Mouse (Mus musculus): ENCODE measurements at regions not wholly inside any gene's neighbourhood (a gene's known extent, or its start where the extent isn't known, plus 50 kb on each side); places are given as distances from the start of the nearest gene placed in this dataset.

DNA sequence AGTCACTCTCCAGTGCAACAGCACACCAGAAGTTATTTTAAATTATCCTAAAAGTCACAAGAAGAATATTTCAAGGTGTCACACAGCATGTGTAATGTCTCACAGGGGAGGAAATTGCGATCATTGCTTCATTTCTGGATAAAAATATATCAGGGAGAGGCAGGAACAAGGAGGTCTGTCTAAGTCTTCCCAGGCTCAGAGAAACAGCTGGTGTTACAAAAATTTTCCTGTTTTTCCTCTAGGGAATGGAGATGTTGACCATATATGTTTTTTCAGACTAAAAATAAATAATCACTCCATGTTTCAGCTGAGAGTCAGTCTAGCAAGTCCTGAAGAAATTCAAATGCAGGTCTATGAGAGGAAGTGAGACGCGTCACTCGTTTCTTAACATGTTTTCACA, 353.5 kb upstream of the Sphkap start:
- H3K4me1 ChIP-seq (replicated peaks) = no peaks in the 10 kb centered on the region
- no peak overlapping the region for H3K27ac ChIP-seq (ENCODE audit: poor library complexity, severe bottlenecking)
- no peaks in the 10 kb centered on the region for H3K9me3 ChIP-seq (replicated peaks)
- no peaks in the 10 kb centered on the region for H3K27me3 ChIP-seq (replicated peaks)
- no peak overlapping the region for H3K9ac ChIP-seq
- no peak for ATAC-seq (ENCODE audit: insufficient number of reproducible peaks, low FRiP score)
- no peaks in the 10 kb centered on the region for H3K36me3 ChIP-seq
- WGBS = 58% methylated on average over 4 of the region's 4 CpGs
- no peak overlapping the region for H3K4me3 ChIP-seq
- H3K4me2 ChIP-seq = no peak overlapping the region

DNA sequence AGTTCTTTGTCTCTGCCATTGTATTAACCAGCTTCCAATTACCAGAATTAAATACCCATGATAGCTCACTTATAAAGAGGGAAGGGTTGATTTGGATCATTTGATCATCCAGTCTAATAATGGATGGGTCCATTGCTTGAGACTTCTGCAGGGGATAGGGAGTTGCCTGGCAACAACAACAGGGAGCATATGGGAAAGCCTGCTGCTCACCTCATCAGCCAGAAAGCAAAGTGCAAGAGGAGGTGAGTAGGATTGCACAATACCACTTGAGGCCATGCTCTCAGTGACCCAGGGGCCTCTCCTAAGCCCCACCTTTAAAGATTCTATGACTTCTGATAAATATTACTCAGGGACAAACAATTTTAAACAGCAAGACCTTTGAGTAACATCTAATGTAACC, 348.9 kb upstream of the Sphkap start:
- no peak overlapping the region for H3K9ac ChIP-seq

DNA sequence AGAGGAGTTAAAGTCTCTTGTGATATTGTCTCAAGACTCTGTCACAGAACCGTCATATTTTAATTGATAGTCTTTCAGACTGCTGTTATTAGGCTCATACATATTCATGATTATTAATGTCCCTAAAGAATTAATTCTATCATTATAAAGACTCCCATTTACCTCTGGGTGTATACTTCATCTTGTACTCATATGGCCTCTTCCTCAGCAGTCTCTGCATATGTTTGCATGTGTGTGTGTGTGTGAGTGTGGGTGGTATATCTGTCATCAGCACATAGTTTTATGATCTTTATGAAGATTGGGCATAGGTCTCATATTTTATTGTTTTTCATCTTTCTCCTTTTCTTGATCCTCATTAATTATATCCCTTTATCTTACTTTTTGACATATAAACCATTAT, 347.3 kb upstream of the Sphkap start:
- H3K27ac ChIP-seq (ENCODE audit: poor library complexity, severe bottlenecking) = no peak overlapping the region
- H3K27me3 ChIP-seq (replicated peaks) = no peaks in the 10 kb centered on the region
- WGBS = 74% methylated on average over 1 of the region's 1 CpGs
- ATAC-seq (ENCODE audit: insufficient number of reproducible peaks, low FRiP score) = no peak
- no peaks in the 10 kb centered on the region for H3K36me3 ChIP-seq
- no peak overlapping the region for H3K4me3 ChIP-seq
- no peak overlapping the region for H3K9ac ChIP-seq
- H3K4me1 ChIP-seq (replicated peaks) = no peaks in the 10 kb centered on the region
- H3K9me3 ChIP-seq (replicated peaks) = no peaks in the 10 kb centered on the region
- no peak overlapping the region for H3K4me2 ChIP-seq

More for the DNA sequence above, 348.9 kb upstream of the Sphkap start:
- H3K27ac ChIP-seq (ENCODE audit: poor library complexity, severe bottlenecking) = no peak overlapping the region
- H3K9me3 ChIP-seq (replicated peaks) = no peaks in the 10 kb centered on the region
- no peaks in the 10 kb centered on the region for H3K4me1 ChIP-seq (replicated peaks)
- ATAC-seq (ENCODE audit: insufficient number of reproducible peaks, low FRiP score) = no peak
- no peaks in the 10 kb centered on the region for H3K27me3 ChIP-seq (replicated peaks)
- no peak overlapping the region for H3K4me2 ChIP-seq
- H3K4me3 ChIP-seq = no peak overlapping the region
- no peaks in the 10 kb centered on the region for H3K36me3 ChIP-seq

DNA sequence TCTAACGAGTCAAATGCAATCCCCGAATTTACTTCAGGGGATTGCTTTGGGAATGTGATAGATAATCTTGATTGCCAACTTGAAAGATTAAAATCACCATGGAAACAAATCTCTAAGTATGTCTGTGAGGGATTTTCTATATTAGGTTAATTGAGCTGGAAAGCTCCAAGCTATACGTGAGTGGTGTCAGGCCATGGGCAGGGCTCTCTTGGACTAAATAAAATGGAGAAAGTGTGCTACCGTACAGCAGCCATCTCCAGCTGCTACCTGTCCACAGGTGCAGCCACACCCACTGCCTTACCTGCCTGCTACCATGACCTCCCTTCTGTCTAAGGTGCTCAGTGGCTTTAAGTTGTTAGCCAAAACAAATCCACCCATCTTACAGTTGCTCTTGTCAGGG, 345.0 kb upstream of the Sphkap start:
- no peak overlapping the region for H3K4me3 ChIP-seq
- H3K27ac ChIP-seq (ENCODE audit: poor library complexity, severe bottlenecking) = no peak overlapping the region
- no peak for ATAC-seq (ENCODE audit: insufficient number of reproducible peaks, low FRiP score)
- H3K4me1 ChIP-seq (replicated peaks) = no peaks in the 10 kb centered on the region
- WGBS = 74% methylated on average over 4 of the region's 4 CpGs
- no peaks in the 10 kb centered on the region for H3K9me3 ChIP-seq (replicated peaks)
- H3K4me2 ChIP-seq = no peak overlapping the region
- H3K9ac ChIP-seq = no peak overlapping the region
- H3K36me3 ChIP-seq = no peaks in the 10 kb centered on the region
- no peaks in the 10 kb centered on the region for H3K27me3 ChIP-seq (replicated peaks)

DNA sequence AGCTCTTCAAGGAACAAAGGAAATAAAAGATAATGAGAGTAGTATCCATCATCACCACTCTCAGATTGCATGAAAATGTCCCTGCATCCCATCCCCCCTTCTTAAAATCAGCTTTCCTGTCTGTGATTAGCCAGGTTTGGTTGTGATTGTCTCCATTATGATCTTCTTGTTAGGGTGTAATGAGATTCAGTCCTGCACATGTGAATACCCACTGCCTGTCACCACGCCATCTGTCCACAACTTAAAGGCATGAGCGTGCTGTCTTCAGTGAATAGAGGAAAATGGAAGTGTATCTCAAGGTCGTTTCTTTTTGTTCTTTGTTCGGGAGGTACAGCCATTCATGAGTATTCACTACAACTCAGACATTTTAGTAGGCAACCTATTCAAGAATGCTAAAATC, 341.0 kb upstream of the Sphkap start:
- Histone ChIP-seq H3K4me2 (no peak overlapping the region), H3K9me3 (replicated peaks) (no peaks in the 10 kb centered on the region), H3K36me3 (no peaks in the 10 kb centered on the region), H3K4me3 (no peak overlapping the region), H3K9ac (no peak overlapping the region), H3K27me3 (replicated peaks) (no peaks in the 10 kb centered on the region), H3K4me1 (replicated peaks) (no peaks in the 10 kb centered on the region), H3K27ac (ENCODE audit: poor library complexity, severe bottlenecking) (no peak overlapping the region)
- ATAC-seq (ENCODE audit: insufficient number of reproducible peaks, low FRiP score) = no peak
- WGBS = 67% methylated on average over 4 of the region's 4 CpGs

DNA sequence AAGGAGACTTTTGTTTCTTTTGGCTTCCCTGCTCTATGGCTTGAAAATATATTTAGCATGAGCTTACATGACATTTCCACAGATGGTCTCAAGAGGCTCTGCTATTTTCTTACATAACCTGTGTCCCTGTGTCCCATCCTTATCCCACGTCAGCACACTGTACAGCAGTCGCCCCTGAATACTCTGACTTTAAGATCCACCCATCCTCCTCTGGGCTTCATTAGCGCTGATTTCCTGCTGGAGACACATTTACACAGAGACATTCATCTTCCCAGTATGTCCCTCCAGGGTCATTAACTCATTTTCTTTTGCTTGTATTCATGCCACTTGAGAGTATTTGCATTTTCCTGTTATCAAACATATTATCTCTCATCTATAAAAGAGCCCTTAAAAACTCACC, 340.1 kb upstream of the Sphkap start:
- Histone ChIP-seq H3K9me3 (replicated peaks) (no peaks in the 10 kb centered on the region), H3K27ac (ENCODE audit: poor library complexity, severe bottlenecking) (no peak overlapping the region), H3K27me3 (replicated peaks) (no peaks in the 10 kb centered on the region), H3K36me3 (no peaks in the 10 kb centered on the region), H3K4me2 (no peak overlapping the region), H3K4me1 (replicated peaks) (no peaks in the 10 kb centered on the region), H3K9ac (no peak overlapping the region), H3K4me3 (no peak overlapping the region)
- WGBS = 69% methylated on average over 3 of the region's 3 CpGs
- no peak for ATAC-seq (ENCODE audit: insufficient number of reproducible peaks, low FRiP score)

DNA sequence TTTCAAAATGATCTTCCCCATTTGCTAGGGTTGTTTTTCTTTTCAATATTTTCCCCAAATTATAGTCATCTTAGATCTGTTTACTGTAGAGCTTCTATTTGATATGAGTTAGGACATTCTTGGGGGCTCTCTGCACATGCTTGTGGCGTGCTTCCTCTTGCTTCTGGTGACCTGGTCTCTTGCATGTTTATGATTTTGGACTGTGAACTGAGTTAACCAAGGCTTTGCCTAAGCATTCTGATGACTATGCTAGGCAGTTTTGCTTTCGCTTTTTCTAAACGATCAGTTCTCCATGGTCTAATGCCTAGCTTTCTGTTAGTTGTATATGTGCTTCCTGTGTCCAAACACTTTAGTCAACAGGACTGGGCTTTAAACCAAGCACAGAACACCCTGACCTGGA, 339.4 kb upstream of the Sphkap start:
- Histone ChIP-seq H3K9ac (no peak overlapping the region), H3K4me3 (no peak overlapping the region), H3K36me3 (no peaks in the 10 kb centered on the region), H3K27ac (ENCODE audit: poor library complexity, severe bottlenecking) (no peak overlapping the region), H3K4me2 (no peak overlapping the region), H3K27me3 (replicated peaks) (no peaks in the 10 kb centered on the region), H3K4me1 (replicated peaks) (no peaks in the 10 kb centered on the region), H3K9me3 (replicated peaks) (no peaks in the 10 kb centered on the region)
- no peak for ATAC-seq (ENCODE audit: insufficient number of reproducible peaks, low FRiP score)
- 87% methylated on average over 3 of the region's 3 CpGs for WGBS

DNA sequence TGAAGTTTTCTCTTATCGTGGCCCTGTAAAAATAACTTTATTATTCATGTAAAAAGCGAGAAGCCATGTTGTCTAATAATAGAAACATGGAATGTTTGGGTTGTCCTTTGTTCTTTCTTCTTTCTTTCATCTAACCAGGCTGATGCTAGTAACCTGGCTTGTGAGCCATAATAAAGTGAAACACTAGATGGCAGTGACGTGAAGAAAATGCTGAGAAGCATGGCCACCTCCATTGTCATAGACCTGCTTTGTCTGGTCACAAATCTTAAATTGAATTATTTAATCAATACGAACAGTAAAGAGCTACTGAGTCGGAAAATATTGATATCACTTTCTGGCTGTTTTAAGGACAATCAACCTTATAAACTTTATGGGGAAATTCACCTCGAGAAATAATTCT, 338.0 kb upstream of the Sphkap start:
- Histone ChIP-seq H3K27me3 (replicated peaks) (no peaks in the 10 kb centered on the region), H3K4me3 (no peak overlapping the region), H3K9ac (no peak overlapping the region), H3K9me3 (replicated peaks) (no peaks in the 10 kb centered on the region), H3K4me1 (replicated peaks) (no peaks in the 10 kb centered on the region), H3K27ac (ENCODE audit: poor library complexity, severe bottlenecking) (no peak overlapping the region), H3K4me2 (no peak overlapping the region), H3K36me3 (no peaks in the 10 kb centered on the region)
- WGBS = 26% methylated on average over 6 of the region's 6 CpGs
- no peak for ATAC-seq (ENCODE audit: insufficient number of reproducible peaks, low FRiP score)

DNA sequence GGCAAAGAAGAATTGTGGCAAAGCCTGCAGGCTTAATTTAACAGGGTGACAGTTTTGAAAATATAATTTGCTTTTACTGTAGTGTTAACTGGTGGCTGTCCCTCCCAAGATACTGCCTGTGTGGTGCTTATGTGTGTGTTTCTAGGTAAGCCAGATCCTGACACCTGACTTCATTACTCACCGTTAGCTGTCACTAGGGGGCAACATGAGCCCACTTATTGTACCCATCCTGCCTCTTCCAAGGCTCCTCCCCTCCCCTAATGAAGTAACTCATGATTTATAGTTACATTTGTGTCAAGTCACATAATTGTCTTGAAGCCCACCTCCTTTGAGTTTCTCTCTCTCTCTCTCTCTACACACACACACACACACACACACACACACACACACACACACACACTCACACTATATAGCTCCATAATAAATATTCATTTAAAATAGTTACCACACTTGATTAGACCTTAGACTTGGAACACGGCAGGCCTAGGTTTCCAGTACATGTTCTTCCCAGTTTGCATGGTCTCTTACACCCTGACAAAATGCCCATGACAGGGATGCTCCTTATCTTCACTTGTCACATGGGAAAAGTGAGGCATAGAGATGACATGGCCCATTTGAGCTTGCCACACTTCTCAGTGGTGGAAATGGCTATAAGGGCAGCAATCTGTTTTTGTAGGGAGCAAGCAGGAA, 328.6 kb upstream of the Sphkap start:
- Histone ChIP-seq H3K4me2 (no peak overlapping the region), H3K9ac (no peak overlapping the region), H3K27me3 (replicated peaks) (no peaks in the 10 kb centered on the region), H3K36me3 (no peaks in the 10 kb centered on the region), H3K4me3 (no peak overlapping the region), H3K9me3 (replicated peaks) (no peaks in the 10 kb centered on the region), H3K27ac (ENCODE audit: poor library complexity, severe bottlenecking) (no peak overlapping the region), H3K4me1 (replicated peaks) (no peaks in the 10 kb centered on the region)
- no peak for ATAC-seq (ENCODE audit: insufficient number of reproducible peaks, low FRiP score)
- 47% methylated on average over 2 of the region's 2 CpGs for WGBS

DNA sequence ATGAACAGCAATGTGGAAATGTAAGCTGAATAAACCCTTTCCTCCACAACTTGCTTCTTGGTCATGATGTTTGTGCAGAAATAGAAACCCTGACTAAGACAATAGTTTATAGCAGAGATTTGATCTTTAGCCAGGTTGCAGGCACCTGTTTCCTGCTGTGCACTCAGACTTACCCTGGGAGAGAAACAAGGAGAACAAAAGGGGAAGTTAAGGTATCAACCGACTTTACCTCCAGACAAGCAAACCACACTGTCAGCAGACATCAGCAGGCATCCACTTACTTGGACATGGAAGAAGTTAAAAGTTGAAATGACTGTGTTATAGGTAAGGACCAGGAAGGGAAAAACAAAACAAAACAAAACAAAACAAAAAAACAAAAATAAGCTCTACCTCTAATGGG, 323.7 kb upstream of the Sphkap start:
- Histone ChIP-seq H3K27ac (ENCODE audit: poor library complexity, severe bottlenecking) (no peak overlapping the region), H3K4me3 (no peak overlapping the region), H3K4me1 (replicated peaks) (no peaks in the 10 kb centered on the region), H3K9ac (no peak overlapping the region), H3K9me3 (replicated peaks) (no peaks in the 10 kb centered on the region), H3K36me3 (no peaks in the 10 kb centered on the region), H3K27me3 (replicated peaks) (no peaks in the 10 kb centered on the region), H3K4me2 (no peak overlapping the region)
- no peak for ATAC-seq (ENCODE audit: insufficient number of reproducible peaks, low FRiP score)
- WGBS = 55% methylated on average over 1 of the region's 1 CpGs

DNA sequence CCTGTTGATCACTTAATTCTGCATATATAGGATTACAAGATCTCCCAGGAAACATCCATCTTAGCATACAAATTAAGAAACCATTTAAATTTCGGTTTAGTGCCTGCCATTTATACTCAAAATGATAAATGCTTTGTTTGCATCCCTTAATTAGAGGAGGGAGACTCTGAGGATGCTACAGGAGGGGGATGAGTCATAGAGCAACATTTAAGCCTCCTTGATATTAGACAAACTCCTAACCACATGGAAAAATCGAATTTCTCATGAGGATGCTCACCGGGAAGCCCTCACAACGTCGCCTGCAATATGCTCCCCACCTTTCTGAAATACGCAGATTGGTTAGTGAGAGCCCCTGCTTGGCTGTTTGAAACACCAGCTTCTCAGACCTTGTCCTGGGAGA, 320.8 kb upstream of the Sphkap start:
- Histone ChIP-seq H3K27me3 (replicated peaks) (no peaks in the 10 kb centered on the region), H3K4me3 (no peak overlapping the region), H3K4me1 (replicated peaks) (no peaks in the 10 kb centered on the region), H3K9me3 (replicated peaks) (no peaks in the 10 kb centered on the region), H3K9ac (no peak overlapping the region), H3K27ac (ENCODE audit: poor library complexity, severe bottlenecking) (no peak overlapping the region), H3K36me3 (no peaks in the 10 kb centered on the region), H3K4me2 (no peak overlapping the region)
- WGBS = 73% methylated on average over 6 of the region's 6 CpGs
- ATAC-seq (ENCODE audit: insufficient number of reproducible peaks, low FRiP score) = no peak

DNA sequence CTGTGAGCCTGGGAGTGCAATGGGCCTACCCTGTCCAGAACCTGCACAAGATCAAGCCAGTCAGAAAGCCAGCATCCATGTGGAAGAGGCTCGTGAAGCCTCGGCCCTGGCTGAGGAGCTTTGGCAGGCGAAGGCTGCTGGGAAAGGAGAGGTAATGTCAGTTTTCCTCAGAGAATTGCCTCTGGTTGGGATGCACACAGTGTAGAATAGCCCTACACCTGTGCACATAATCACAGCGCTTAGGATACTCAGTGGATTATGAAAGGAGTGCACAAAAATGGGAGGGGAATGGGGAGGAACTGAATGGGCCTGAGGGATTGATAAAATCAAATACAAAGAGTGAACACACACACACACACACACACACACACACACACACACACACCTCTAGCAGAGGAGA, 319.9 kb upstream of the Sphkap start:
- no peak for ATAC-seq (ENCODE audit: insufficient number of reproducible peaks, low FRiP score)
- Histone ChIP-seq H3K27me3 (replicated peaks) (no peaks in the 10 kb centered on the region), H3K27ac (ENCODE audit: poor library complexity, severe bottlenecking) (no peak overlapping the region), H3K4me3 (no peak overlapping the region), H3K36me3 (no peaks in the 10 kb centered on the region), H3K4me2 (no peak overlapping the region), H3K9me3 (replicated peaks) (no peaks in the 10 kb centered on the region), H3K4me1 (replicated peaks) (no peaks in the 10 kb centered on the region), H3K9ac (no peak overlapping the region)
- WGBS = 84% methylated on average over 4 of the region's 4 CpGs

All from heart, embryonic 12.5 days (tissue).